Mouse (Mus musculus): ENCODE measurements around the gene Cyp4a14.

GRCm38 (mm10) chr4:115545101-115545500 is 49.2 kb upstream of the Cyp4a14 start:
- no peak for TF ChIP-seq EP300 (IDR thresholded peaks at IDR 0.05; ENCODE audit: low read depth)
- TF ChIP-seq CTCF (IDR thresholded peaks at IDR 0.05; ENCODE audit: low read depth) = no peak

Data from heart, postnatal 0 days (tissue).